Mouse (Mus musculus) embryonic facial prominence, embryonic 10.5 days (tissue): ENCODE measurements around the gene Rbfox3. TPM values are rescaled to one million over a fixed set of nuclear protein-coding genes. Genes with fewer than 3 reads are reported as not detected.
A peak's percentile ranks its signal among the peaks of the same experiment; 100 is the strongest.

Experiments
- DNase-seq: peaks from one replicate; pipeline ENCODE4 v3.0.0-alpha.2; 2017; ENCODE audit warnings: low spot score
- H3K27ac ChIP-seq: fragments of 300-500 bp; sonication (generic); replicated peaks from 2 replicates; pipeline ENCODE4 v1.5.1; 2016; ENCODE audit warnings: mild to moderate bottlenecking
- H3K27me3 ChIP-seq: fragments of 300-500 bp; sonication (generic); replicated peaks from 2 replicates; pipeline ENCODE4 v1.6.1; 2016; ENCODE audit warnings: low read depth, mild to moderate bottlenecking; ENCODE audit not compliant: poor library complexity, severe bottlenecking
- H3K36me3 ChIP-seq: fragments of 300-500 bp; sonication (generic); replicated peaks from 2 replicates; pipeline ENCODE4 v1.6.1; 2016; ENCODE audit warnings: mild to moderate bottlenecking, moderate library complexity
- H3K4me1 ChIP-seq: fragments of 300-500 bp; sonication (generic); 2 replicates; pipeline ENCODE4 v1.6.1; 2016
- H3K4me3 ChIP-seq: fragments of 300-500 bp; sonication (generic); 2 replicates; pipeline ENCODE4 v1.5.1; 2016; ENCODE audit warnings: mild to moderate bottlenecking, moderate library complexity
- H3K9me3 ChIP-seq: fragments of 300-500 bp; sonication (generic); 2 replicates; pipeline ENCODE4 v1.6.1; 2016; ENCODE audit warnings: mild to moderate bottlenecking
- WGBS: fragments of 180-500 bp; shearing (Covaris S2); methylation state at CpG from one replicate; pipeline ENCODE4 v1.1.7; 2016; 5-methylcytosine and 5-hydroxymethylcytosine counted together
- polyA plus RNA-seq: library from polyadenylated mRNA; unstranded; fragments of >200 nt; fragmentation: Nextera tagmentation; extraction: Ambion mirVana; gene quantifications from 2 replicates; pipeline ENCODE4 v1.2.1, GENCODE M21; 2016

The Rbfox3 gene
- polyA plus RNA-seq, 1 experiment from 2014 or later, result 2.3 TPM

DNA sequence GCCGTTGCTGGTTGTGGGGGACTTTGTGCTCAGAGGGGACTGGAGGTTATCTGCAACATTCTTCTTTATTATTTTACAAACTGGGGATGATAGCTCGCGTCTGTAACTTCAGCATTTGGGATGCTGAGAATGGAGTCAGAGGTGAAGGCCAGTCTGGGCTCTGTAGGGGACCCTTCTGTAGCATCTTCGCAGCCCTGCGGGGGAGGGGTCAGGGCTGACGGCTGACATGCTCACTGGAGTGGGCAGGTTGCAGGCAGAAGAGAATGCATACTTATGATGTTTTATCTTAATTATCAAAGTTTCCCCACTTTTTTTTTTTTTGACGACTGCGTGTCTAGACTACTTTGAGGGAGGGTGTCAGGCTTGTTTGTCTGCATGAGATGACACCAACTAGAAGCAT, 234.1 kb downstream of the Rbfox3 start:
- Histone ChIP-seq H3K27ac (no peak overlapping the region), H3K27me3 (peaks cover 23% of the 10 kb centered on the region), H3K4me3 (no peak overlapping the region), H3K36me3 (no peaks in the 10 kb centered on the region), H3K4me1 (peaks cover 5% of the 10 kb centered on the region), H3K9me3 (no peaks in the 10 kb centered on the region)
- no peak for DNase-seq
- WGBS, result 68% methylated on average over 8 of the region's 8 CpGs

- Histone ChIP-seq H3K4me1 (peaks cover 5% of the 10 kb centered on the region), H3K36me3 (no peaks in the 10 kb centered on the region)
- 87% methylated on average over 7 of the region's 7 CpGs for WGBS
Observed at GRCm38 (mm10) chr11:118676364-118676763, 235.0 kb downstream of the Rbfox3 start.

GRCm38 (mm10) chr11:118671958-118672357, 239.4 kb downstream of the Rbfox3 start:
- no peak overlapping the region for H3K4me3 ChIP-seq
- H3K27ac ChIP-seq, result no peak overlapping the region
- 80% methylated on average over 6 of the region's 6 CpGs for WGBS
- H3K27me3 ChIP-seq, result 0 out of 2 replicates have a peak, but pooled peaks cover 3% of the 10 kb centered on the region
- H3K4me1 ChIP-seq, result no peaks in the 10 kb centered on the region
- H3K36me3 ChIP-seq, result no peaks in the 10 kb centered on the region
- no peaks in the 10 kb centered on the region for H3K9me3 ChIP-seq
- no peak for DNase-seq

More at GRCm38 (mm10) chr11:118676364-118676763, 235.0 kb downstream of the Rbfox3 start:
- Histone ChIP-seq H3K4me3 (no peak overlapping the region), H3K9me3 (no peaks in the 10 kb centered on the region), H3K27ac (no peak overlapping the region), H3K27me3 (peaks cover 23% of the 10 kb centered on the region)
- DNase-seq, result no peak

DNA sequence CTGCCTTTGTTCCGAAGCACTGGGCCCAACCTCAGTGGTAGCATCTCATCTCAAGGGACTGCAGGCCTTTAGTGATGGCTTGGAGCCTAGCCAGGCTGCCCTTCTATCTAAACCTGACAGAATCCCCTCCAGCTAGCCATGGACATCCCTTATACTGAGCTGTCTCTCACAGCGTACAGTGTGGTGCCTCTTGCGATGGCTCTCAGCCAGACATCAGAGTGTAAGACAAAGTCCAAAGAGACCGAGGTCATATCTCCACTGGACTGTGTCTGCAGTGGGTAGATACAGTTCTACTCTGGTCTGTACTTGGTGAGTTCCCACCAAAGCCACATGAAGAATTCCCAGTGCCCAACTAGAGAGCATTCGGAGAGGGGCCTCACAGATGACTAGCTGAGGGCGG, 240.2 kb downstream of the Rbfox3 start:
- no peak for DNase-seq
- H3K36me3 ChIP-seq, result no peaks in the 10 kb centered on the region
- H3K4me1 ChIP-seq, result no peaks in the 10 kb centered on the region
- H3K27ac ChIP-seq, result no peak overlapping the region
- 84% methylated on average over 6 of the region's 6 CpGs for WGBS
- 0 out of 2 replicates have a peak, but pooled peaks cover 3% of the 10 kb centered on the region for H3K27me3 ChIP-seq
- no peaks in the 10 kb centered on the region for H3K9me3 ChIP-seq
- no peak overlapping the region for H3K4me3 ChIP-seq

- Histone ChIP-seq H3K9me3 (no peaks in the 10 kb centered on the region), H3K4me1 (no peaks in the 10 kb centered on the region), H3K4me3 (no peak overlapping the region), H3K36me3 (no peaks in the 10 kb centered on the region), H3K27me3 (0 out of 2 replicates have a peak, but pooled peaks cover 3% of the 10 kb centered on the region), H3K27ac (no peak overlapping the region)
- no peak for DNase-seq
- 79% methylated on average over 5 of the region's 5 CpGs for WGBS
Observed at GRCm38 (mm10) chr11:118669820-118670219, 241.6 kb downstream of the Rbfox3 start.

DNA sequence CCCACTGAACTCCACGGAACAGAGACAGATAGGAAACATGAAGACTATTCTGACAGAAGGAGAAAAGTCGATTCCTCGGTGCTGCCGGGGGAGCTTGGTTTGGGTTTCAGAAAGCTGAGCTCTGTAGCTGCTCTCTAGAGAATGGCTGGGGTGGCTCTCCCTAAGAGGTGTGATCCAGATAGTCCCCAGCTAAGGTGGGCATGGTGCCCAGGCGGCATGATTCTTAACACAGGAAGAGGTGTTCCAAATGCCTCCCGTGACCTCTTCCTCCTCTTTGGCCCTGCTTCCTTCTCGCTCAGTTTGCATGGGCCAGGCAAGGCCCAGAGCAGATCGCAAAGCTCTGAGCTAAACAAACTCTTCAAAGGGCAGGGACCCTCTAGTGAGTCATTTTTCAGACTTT, 243.0 kb downstream of the Rbfox3 start:
- no peaks in the 10 kb centered on the region for H3K36me3 ChIP-seq
- 84% methylated on average over 8 of the region's 8 CpGs for WGBS
- no peaks in the 10 kb centered on the region for H3K27me3 ChIP-seq
- no peaks in the 10 kb centered on the region for H3K4me1 ChIP-seq
- DNase-seq, result no peak
- no peaks in the 10 kb centered on the region for H3K9me3 ChIP-seq
- H3K27ac ChIP-seq, result no peak overlapping the region
- H3K4me3 ChIP-seq, result no peak overlapping the region

GRCm38 (mm10) chr11:118667946-118668345, 243.5 kb downstream of the Rbfox3 start:
- no peak overlapping the region for H3K27ac ChIP-seq
- H3K36me3 ChIP-seq, result no peaks in the 10 kb centered on the region
- H3K4me1 ChIP-seq, result no peaks in the 10 kb centered on the region
- WGBS, result 42% methylated on average over 1 of the region's 1 CpGs
- H3K27me3 ChIP-seq, result no peaks in the 10 kb centered on the region
- no peak for DNase-seq
- H3K4me3 ChIP-seq, result no peak overlapping the region
- H3K9me3 ChIP-seq, result no peaks in the 10 kb centered on the region

DNA sequence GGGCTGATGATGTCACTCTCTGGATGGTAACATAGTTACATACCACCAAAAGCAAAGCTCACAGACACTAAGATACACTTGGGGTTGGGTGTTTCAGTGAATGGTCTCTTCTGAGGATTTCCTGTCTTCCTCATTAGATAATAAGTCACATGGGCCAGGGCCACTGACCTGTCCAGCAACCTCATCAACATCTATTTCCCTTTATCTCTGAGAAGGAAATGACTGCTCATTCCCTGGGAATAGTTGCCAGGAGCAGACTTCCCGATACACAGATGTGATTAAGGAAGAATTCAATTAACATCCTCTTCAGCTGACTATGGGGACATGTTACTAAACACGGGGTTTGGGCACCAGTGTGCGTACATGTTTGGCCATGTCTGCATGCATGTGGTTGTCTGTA, 245.2 kb downstream of the Rbfox3 start:
- H3K27ac ChIP-seq, result no peak overlapping the region
- no peaks in the 10 kb centered on the region for H3K27me3 ChIP-seq
- DNase-seq, result no peak
- WGBS, result 79% methylated on average over 3 of the region's 3 CpGs
- H3K4me1 ChIP-seq, result no peaks in the 10 kb centered on the region
- H3K9me3 ChIP-seq, result no peaks in the 10 kb centered on the region
- H3K36me3 ChIP-seq, result no peaks in the 10 kb centered on the region
- no peak overlapping the region for H3K4me3 ChIP-seq

GRCm38 (mm10) chr11:118663305-118663704, 248.1 kb downstream of the Rbfox3 start:
- Histone ChIP-seq H3K4me3 (no peak overlapping the region), H3K27ac (no peak overlapping the region), H3K27me3 (no peaks in the 10 kb centered on the region), H3K9me3 (no peaks in the 10 kb centered on the region), H3K36me3 (no peaks in the 10 kb centered on the region), H3K4me1 (no peaks in the 10 kb centered on the region)
- 82% methylated on average over 8 of the region's 8 CpGs for WGBS
- no peak for DNase-seq

- Histone ChIP-seq H3K4me3 (no peak overlapping the region), H3K4me1 (no peaks in the 10 kb centered on the region), H3K27me3 (no peaks in the 10 kb centered on the region), H3K36me3 (no peaks in the 10 kb centered on the region), H3K9me3 (no peaks in the 10 kb centered on the region), H3K27ac (no peak overlapping the region)
- 19% methylated on average over 10 of the region's 10 CpGs for WGBS
- DNase-seq, result peak; percentile 71
Observed at GRCm38 (mm10) chr11:118659305-118659704, 252.1 kb downstream of the Rbfox3 start.

- 76% methylated on average over 4 of the region's 4 CpGs for WGBS
- no peaks in the 10 kb centered on the region for H3K36me3 ChIP-seq
- no peaks in the 10 kb centered on the region for H3K9me3 ChIP-seq
- H3K27me3 ChIP-seq, result no peaks in the 10 kb centered on the region
- H3K4me1 ChIP-seq, result no peaks in the 10 kb centered on the region
- H3K4me3 ChIP-seq, result no peak overlapping the region
- H3K27ac ChIP-seq, result no peak overlapping the region
- DNase-seq, result no peak
Observed at GRCm38 (mm10) chr11:118655833-118656232, 255.6 kb downstream of the Rbfox3 start.

GRCm38 (mm10) chr11:118653521-118654318, 257.7 kb downstream of the Rbfox3 start:
- Histone ChIP-seq H3K36me3 (no peaks in the 10 kb centered on the region), H3K27ac (no peak overlapping the region), H3K4me3 (no peak overlapping the region), H3K27me3 (no peaks in the 10 kb centered on the region), H3K9me3 (no peaks in the 10 kb centered on the region), H3K4me1 (no peaks in the 10 kb centered on the region)
- DNase-seq, result no peak
- WGBS, result 86% methylated on average over 14 of the region's 14 CpGs
